Mouse (Mus musculus) lung, adult 2 months (tissue): ENCODE results near the gene Pfkfb3. TPM values are rescaled to one million over a fixed set of nuclear protein-coding genes. Genes with fewer than 3 reads are reported as not detected.
A peak's percentile ranks its signal among the peaks of the same experiment; 100 is the strongest.

Source experiments
- DNase-seq: peaks from one replicate; pipeline ENCODE4 v3.0.0; 2022
- H3K4me1 ChIP-seq: fragments of 200-500 bp; 2 replicates; pipeline ENCODE4 v1.6.1; 2011; ENCODE audit warnings: low read length; ENCODE audit not compliant: control insufficient read depth, insufficient read depth
- H3K4me3 ChIP-seq: fragments of 200-500 bp; replicated peaks from 2 replicates; pipeline ENCODE3; 2011; ENCODE audit warnings: low read depth, mild to moderate bottlenecking, control low read depth, low read length; ENCODE audit errors: extremely low read depth
- CTCF ChIP-seq: fragments of 200-500 bp; IDR thresholded peaks from 2 replicates; pipeline ENCODE4 v1.5.1; 2011; ENCODE audit warnings: mild to moderate bottlenecking, low read length, control low read depth; ENCODE audit not compliant: insufficient read depth
- POLR2A ChIP-seq: fragments of 200-500 bp; IDR thresholded peaks from 2 replicates; pipeline ENCODE4 v1.6.1; 2011; ENCODE audit warnings: low read depth, mild to moderate bottlenecking, control low read depth, low read length, borderline replicate concordance; ENCODE audit errors: extremely low read depth
- WGBS: fragments of 180-500 bp; shearing (Covaris S2); methylation state at CpG from one replicate; pipeline ENCODE4 v1.1.7; 2018; 5-methylcytosine and 5-hydroxymethylcytosine counted together
- polyA plus RNA-seq: library from polyadenylated mRNA; depleted of rRNA; stranded (reverse); fragments of >200 nt; gene quantifications from 2 replicates; pipeline ENCODE4 v1.2.3, GENCODE M21; 2012; rRNA removed

Gene Pfkfb3
- polyA plus RNA-seq, 1 experiment: 40.2 TPM

DNA sequence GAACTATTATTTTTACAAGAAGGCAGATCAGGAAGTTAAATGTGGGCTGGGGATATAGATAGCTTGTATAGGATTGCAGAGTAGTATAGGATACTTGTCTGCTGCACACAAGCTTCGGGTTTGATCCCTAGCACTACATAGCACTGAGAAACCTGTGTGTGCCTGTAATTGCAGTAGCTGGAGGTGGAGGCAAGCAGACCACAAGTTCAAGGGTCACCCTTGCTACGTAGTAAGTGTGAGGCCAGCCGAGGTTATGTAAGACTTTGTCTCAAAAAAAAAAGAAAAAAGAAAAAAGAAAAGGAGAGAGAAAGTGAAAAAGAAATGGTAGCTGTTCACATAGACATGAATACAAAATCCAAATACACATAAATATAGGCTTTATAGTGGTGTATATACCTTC lies 127.5 kb downstream of the Pfkfb3 start:
- DNase-seq: no peak
- 48% methylated on average over 3 of the region's 3 CpGs for WGBS
- Histone ChIP-seq H3K4me1 (peaks cover 7% of the 10 kb centered on the region), H3K4me3 (no peak overlapping the region)
- TF ChIP-seq CTCF: no peak
- TF ChIP-seq POLR2A: no peak

DNA sequence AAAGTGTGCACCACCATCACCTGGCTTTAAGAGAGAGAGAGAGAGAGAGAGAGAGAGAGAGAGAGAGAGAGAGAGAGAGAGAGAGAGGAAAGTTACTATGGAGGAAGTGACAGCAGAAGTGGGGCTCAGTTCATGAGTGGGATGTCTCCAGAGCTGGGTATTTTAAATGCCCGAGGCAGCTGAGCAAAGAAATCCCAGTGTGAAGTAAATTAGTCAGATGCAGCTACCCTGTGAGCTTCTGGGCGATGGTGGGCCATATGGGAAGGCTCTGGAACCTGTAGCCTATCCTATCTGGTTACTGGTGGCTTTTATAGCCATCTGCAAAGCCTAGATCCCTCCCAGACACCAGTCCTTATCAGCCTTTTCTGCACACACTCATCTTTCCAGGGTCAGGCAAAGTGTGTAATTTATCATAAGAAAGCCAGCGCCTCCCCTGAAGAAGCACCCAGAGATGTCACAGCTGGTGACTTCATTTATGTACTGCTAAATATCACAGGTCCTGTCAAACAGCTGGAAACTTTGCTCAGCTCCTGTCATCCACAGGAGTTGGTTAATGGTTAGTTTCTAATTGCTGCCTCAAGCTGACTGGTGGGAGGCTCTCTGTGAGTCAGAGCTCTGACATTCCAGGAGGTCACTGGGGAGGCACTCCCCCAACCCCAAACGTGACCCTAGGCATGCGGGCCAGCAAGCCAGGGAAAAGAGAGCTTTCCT lies 128.3 kb downstream of the Pfkfb3 start:
- DNase-seq: peak; percentile 29

DNA sequence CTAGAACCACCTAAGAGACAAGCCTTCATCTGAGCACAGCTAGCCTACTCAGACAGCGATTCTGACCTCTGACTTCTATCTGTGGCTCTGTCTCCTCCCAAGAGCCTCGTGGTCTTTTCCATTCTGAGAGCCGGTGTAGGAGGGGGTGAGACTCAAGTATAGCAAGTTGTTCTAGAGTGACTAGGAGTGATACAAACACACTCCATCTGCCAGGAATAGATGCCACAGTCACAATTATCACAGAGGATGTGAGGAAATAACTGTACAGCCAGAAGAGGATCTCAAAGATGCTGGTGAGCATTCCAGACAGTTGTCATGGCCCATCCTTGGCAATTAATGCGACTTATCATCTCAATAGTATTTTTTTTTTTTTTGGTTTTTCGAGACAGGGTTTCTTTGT lies 129.6 kb downstream of the Pfkfb3 start:
- Histone ChIP-seq H3K4me1 (peaks cover 5% of the 10 kb centered on the region), H3K4me3 (no peak overlapping the region)
- DNase-seq: no peak
- TF ChIP-seq CTCF: no peak
- WGBS: 70% methylated on average over 5 of the region's 5 CpGs

More for the DNA sequence above, 128.3 kb downstream of the Pfkfb3 start:
- WGBS: 42% methylated on average over 5 of the region's 5 CpGs
- no peak for TF ChIP-seq CTCF
- TF ChIP-seq POLR2A: no peak
- Histone ChIP-seq H3K4me3 (no peak overlapping the region), H3K4me1 (peaks cover 7% of the 10 kb centered on the region)

DNA sequence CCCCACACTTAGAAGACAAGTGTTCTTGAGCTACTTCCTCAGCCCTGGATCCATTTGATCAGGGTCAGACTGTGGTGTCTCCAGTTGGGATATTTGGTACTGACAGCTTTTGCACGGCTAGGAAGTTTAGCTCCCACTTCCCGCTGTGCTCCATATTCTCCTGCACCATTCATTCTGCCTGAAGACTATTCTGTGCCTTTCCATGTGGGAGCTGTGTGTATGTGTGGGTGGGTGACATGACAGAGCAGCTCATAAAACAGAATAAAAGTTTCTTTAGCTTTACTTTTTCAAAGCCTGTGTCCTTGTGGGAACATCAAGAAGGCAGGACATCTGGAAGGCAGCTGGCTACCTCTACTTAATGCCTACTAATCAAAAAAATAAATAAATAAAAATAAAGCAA lies 130.5 kb downstream of the Pfkfb3 start:
- TF ChIP-seq CTCF: no peak
- TF ChIP-seq POLR2A: no peak
- DNase-seq: no peak
- 76% methylated on average over 2 of the region's 2 CpGs for WGBS
- Histone ChIP-seq H3K4me1 (peaks cover 2% of the 10 kb centered on the region; the same call in 1 of the 2 replicates), H3K4me3 (no peak overlapping the region)

DNA sequence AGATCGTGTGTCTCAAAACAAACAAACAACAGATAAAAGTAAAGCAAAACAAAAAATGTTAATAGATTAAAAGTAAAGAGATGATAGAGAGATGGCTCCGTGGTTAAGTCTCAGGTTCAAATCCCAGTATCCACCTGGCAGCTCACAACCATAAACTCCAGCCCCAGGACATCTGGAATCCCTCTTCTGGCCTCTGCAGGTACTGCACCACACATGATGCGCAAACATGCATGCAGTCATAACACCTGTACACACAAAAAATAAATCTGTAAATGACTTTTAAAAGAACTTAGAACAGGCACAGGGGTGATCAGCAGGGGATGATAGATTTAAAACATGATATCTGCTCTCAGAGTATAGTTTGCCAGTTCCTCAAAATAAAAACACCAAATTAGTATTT lies 131.5 kb downstream of the Pfkfb3 start:
- TF ChIP-seq POLR2A: no peak
- peak; percentile 30 for TF ChIP-seq CTCF
- H3K4me3 ChIP-seq: no peak overlapping the region
- peaks cover 2% of the 10 kb centered on the region; the same call in 1 of the 2 replicates for H3K4me1 ChIP-seq
- no peak for DNase-seq
- WGBS: 79% methylated on average over 3 of the region's 3 CpGs

Other genes starting within 250 kb of the Pfkfb3 start
- 28.2 and 62.4 TPM in 2 replicates for gene Rbm17, start 50.1 kb upstream of the Pfkfb3 start, polyA plus RNA-seq
- gene Gm17490, start 72.2 kb upstream of the Pfkfb3 start, polyA plus RNA-seq: not detected in 2 replicates
- gene Il2ra, start 88.7 kb upstream of the Pfkfb3 start, polyA plus RNA-seq: 0.23 and 0.30 TPM in 2 replicates
- gene Il15ra, start 151.2 kb upstream of the Pfkfb3 start, polyA plus RNA-seq: 20.7 and 26.2 TPM in 2 replicates
- 34.2 and 44.9 TPM in 2 replicates for gene Fbh1, start 223.5 kb upstream of the Pfkfb3 start, polyA plus RNA-seq
- 41.7 and 53.1 TPM in 2 replicates for gene Ankrd16, start 223.8 kb upstream of the Pfkfb3 start, polyA plus RNA-seq